Mouse (Mus musculus) cerebellum, adult 2 months (tissue): ENCODE data around the gene Tcaf2.

Experiments used
- CTCF ChIP-seq: fragments of 200-500 bp; IDR thresholded peaks from 2 replicates; pipeline ENCODE4 v1.5.1; 2011; ENCODE audit warnings: low read depth, mild to moderate bottlenecking, control low read depth, low read length, moderate library complexity, borderline replicate concordance; ENCODE audit not compliant: insufficient read depth
- POLR2A ChIP-seq: fragments of 200-500 bp; IDR thresholded peaks from 2 replicates; pipeline ENCODE4 v1.6.1; 2011; ENCODE audit warnings: low read length, control low read depth, borderline replicate concordance; ENCODE audit not compliant: insufficient read depth

- TF ChIP-seq POLR2A, result no peak
- no peak for TF ChIP-seq CTCF
Observed at GRCm38 (mm10) chr6:42597592-42597991, 47.5 kb downstream of the Tcaf2 start, which contains the start of gene Tcaf3.
